Mouse (Mus musculus): ENCODE data around the gene Arhgap32. TPM values are rescaled to one million over a fixed set of nuclear protein-coding genes. Genes with fewer than 3 reads are reported as not detected.

Arhgap32 gene
- polyA plus RNA-seq, 1 experiment from 2014 or later, result 7.7 TPM

DNA sequence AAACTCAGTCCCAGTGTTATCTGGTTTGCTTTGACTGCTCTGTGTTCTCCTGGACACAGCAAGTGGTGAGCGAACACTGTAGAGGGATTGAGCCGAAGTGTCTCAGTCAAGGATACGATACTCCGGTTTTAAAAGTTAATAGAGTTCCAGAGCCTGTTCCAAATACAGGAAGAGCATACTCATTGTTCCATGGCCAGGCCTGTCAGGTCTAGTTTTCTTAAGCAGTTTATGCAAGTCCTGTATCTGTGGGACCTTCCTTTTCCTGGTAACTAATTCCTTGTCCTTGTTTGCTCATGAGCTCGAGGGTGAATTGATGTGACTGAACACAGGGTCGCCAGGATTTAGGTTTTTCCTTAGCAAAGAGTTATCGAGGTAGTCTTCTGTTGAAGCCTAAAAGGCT, 19.4 kb upstream of the Arhgap32 start:
- no peak for DNase-seq
- no peak for ATAC-seq (ENCODE audit: insufficient read depth)
- TF ChIP-seq CTCF (IDR thresholded peaks at IDR 0.05; ENCODE audit: low read depth), result no peak

DNA sequence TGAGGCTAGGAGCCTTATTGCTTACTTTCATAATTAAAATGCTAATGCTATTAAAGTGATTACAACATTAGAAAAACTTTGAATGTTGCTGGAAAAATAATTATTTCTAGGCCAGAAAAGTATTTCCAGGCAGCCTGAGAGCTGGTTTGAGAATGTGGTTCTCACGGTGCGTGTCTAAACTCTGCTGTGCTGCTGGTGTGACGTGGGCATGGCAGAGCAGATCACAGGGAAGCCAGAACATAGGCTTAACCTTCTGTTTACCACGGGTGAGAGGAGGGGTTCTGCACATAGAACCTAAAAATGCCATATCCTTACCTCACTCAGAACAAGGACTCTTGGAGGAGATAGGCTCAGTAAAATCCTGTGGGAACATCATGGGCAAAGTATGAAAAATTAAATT, 18.8 kb upstream of the Arhgap32 start:
- H3K36me3 ChIP-seq (ENCODE audit: insufficient read depth), result no peaks in the 10 kb centered on the region
- H3K27ac ChIP-seq (ENCODE audit: low read depth), result no peak overlapping the region
- no peak overlapping the region for H3K4me3 ChIP-seq (ENCODE audit: low read depth, low read length)
- ATAC-seq (ENCODE audit: insufficient read depth), result no peak
- H3K4me1 ChIP-seq (ENCODE audit: insufficient read depth), result peaks cover 11% of the 10 kb centered on the region
- H3K9me3 ChIP-seq (ENCODE audit: low read depth, low read length), result no peaks in the 10 kb centered on the region
- DNase-seq, result no peak
- no peak overlapping the region for H3K9ac ChIP-seq
- no peak for TF ChIP-seq CTCF (IDR thresholded peaks at IDR 0.05; ENCODE audit: low read depth)
- 59% methylated on average over 4 of the region's 4 CpGs for WGBS
- H3K4me2 ChIP-seq, result no peak overlapping the region
- no peaks in the 10 kb centered on the region for H3K27me3 ChIP-seq (ENCODE audit: insufficient read depth, low read length)

More for the DNA sequence above, 19.4 kb upstream of the Arhgap32 start:
- no peak overlapping the region for H3K4me3 ChIP-seq (ENCODE audit: low read depth, low read length)
- H3K4me1 ChIP-seq (ENCODE audit: insufficient read depth), result peaks cover 11% of the 10 kb centered on the region
- no peak overlapping the region; the same call in 1 of the 2 replicates for H3K27ac ChIP-seq (ENCODE audit: low read depth)
- 62% methylated on average over 7 of the region's 7 CpGs for WGBS
- no peaks in the 10 kb centered on the region for H3K9me3 ChIP-seq (ENCODE audit: low read depth, low read length)
- H3K9ac ChIP-seq, result no peak overlapping the region
- H3K36me3 ChIP-seq (ENCODE audit: insufficient read depth), result no peaks in the 10 kb centered on the region
- no peak overlapping the region for H3K4me2 ChIP-seq
- no peaks in the 10 kb centered on the region for H3K27me3 ChIP-seq (ENCODE audit: insufficient read depth, low read length)

DNA sequence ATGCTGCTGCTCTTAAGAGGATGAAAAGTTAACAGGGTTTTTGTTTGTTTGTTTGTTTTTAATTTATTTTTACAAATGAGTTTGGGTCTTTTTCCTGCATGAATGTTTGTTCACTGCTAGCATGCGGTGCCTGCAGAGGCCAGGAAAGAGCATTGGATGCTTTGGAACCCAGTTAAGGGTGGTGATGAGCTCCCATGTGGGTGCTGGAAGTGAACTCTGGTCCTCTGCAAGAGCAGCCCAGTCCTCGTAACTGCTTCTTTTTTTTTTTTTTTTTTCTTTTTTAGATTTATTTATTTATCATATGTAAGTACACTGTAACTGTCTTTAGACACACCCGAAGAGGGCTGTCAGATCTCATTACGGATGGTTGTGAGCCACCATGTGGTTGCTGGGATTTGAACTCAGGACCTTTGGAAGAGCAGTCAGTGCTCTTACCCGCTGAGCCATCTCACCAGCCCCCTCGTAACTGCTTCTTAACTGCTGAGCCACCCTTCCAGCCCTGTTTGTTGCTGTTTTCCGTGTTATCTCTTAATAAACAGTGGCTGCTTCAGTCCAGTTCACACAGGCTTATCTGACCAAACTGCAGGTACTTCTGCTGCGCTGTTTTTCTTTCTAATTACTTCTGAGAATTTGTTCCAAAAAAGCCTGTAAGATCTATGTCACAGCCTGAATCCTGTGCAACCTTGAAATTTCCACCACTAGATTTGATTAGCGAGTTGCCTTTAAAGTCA, 17.3 kb upstream of the Arhgap32 start:
- Histone ChIP-seq H3K4me2 (no peak overlapping the region), H3K9me3 (ENCODE audit: low read depth, low read length) (no peaks in the 10 kb centered on the region), H3K4me1 (ENCODE audit: insufficient read depth) (peaks cover 5% of the 10 kb centered on the region; the same call in 1 of the 2 replicates), H3K36me3 (ENCODE audit: insufficient read depth) (no peaks in the 10 kb centered on the region), H3K27me3 (ENCODE audit: insufficient read depth, low read length) (no peaks in the 10 kb centered on the region), H3K9ac (no peak overlapping the region), H3K27ac (ENCODE audit: low read depth) (no peak overlapping the region), H3K4me3 (ENCODE audit: low read depth, low read length) (no peak overlapping the region)
- no peak for TF ChIP-seq CTCF (IDR thresholded peaks at IDR 0.05; ENCODE audit: low read depth)
- no peak for DNase-seq
- WGBS, result 77% methylated on average over 9 of the region's 9 CpGs
- no peak for ATAC-seq (ENCODE audit: insufficient read depth)

DNA sequence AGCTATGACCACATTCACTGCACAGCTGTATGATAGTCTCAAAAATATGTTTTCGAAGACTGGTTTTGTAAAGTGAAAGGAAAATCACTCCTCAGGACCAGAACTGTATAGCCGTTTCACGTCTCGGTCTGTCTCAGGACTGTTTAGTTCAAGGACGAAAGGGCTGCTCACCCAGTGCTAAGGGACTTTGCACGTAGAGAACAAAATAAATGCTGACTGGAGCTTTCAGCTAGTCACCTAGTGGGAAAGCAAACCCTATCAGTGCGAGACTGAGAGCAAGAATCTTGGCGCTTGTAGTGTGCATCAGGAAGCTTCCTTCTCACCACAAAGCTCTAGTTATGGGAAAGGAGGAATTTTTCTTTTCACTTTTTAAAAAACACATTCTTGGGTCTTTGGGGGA, 15.4 kb upstream of the Arhgap32 start:
- DNase-seq, result no peak
- H3K27ac ChIP-seq (ENCODE audit: low read depth), result no peak overlapping the region
- 85% methylated on average over 8 of the region's 8 CpGs for WGBS
- no peaks in the 10 kb centered on the region for H3K9me3 ChIP-seq (ENCODE audit: low read depth, low read length)
- no peak overlapping the region for H3K9ac ChIP-seq
- no peak for ATAC-seq (ENCODE audit: insufficient read depth)
- no peak overlapping the region for H3K4me3 ChIP-seq (ENCODE audit: low read depth, low read length)
- no peaks in the 10 kb centered on the region for H3K27me3 ChIP-seq (ENCODE audit: insufficient read depth, low read length)
- TF ChIP-seq CTCF (IDR thresholded peaks at IDR 0.05; ENCODE audit: low read depth), result no peak
- H3K4me2 ChIP-seq, result no peak overlapping the region
- no peaks in the 10 kb centered on the region for H3K36me3 ChIP-seq (ENCODE audit: insufficient read depth)
- H3K4me1 ChIP-seq (ENCODE audit: insufficient read depth), result no peaks in the 10 kb centered on the region

DNA sequence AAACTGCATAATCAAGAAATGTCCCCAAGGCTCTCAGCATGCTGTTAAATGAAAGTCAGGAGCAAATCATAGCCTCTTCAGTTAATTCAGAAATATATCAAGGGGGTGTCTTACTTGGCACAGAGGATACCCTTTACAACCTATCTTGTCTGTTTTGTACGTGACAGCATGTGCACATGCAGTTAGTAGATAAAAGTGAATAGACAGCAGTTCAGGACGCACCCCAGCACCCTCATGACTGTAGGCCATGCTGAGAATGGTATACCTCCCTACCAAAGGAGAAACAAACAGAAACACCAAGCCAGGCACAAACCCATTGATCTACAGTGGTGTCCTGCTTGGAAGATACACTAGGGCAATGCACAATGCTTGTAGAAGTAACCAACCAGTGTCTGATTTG, 14.4 kb upstream of the Arhgap32 start:
- Histone ChIP-seq H3K4me3 (ENCODE audit: low read depth, low read length) (no peak overlapping the region), H3K9ac (no peak overlapping the region), H3K27me3 (ENCODE audit: insufficient read depth, low read length) (no peaks in the 10 kb centered on the region), H3K4me2 (no peak overlapping the region), H3K36me3 (ENCODE audit: insufficient read depth) (no peaks in the 10 kb centered on the region), H3K27ac (ENCODE audit: low read depth) (no peak overlapping the region), H3K9me3 (ENCODE audit: low read depth, low read length) (no peaks in the 10 kb centered on the region), H3K4me1 (ENCODE audit: insufficient read depth) (no peaks in the 10 kb centered on the region)
- ATAC-seq (ENCODE audit: insufficient read depth) (no peak), DNase-seq (no peak)
- no peak for TF ChIP-seq CTCF (IDR thresholded peaks at IDR 0.05; ENCODE audit: low read depth)
- WGBS, result 81% methylated on average over 2 of the region's 2 CpGs

DNA sequence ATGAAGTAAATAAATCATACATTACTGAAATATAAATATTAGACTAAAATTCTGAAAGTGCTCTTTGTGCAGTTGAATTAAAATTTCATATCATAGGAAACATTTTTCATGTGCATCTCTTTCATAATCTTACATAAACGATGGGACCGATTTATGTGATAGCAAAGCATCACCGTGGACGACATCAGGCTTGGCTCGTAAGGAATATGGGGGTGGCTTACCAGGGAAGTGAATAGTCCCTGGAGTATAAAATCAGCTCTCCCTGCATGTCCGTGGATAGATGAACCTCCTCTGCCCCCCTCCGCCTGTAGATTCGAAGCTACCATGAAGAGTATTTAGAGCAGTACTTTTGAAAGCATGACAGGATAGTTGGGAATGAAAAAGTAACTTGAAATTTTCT, 11.3 kb upstream of the Arhgap32 start:
- no peaks in the 10 kb centered on the region for H3K4me1 ChIP-seq (ENCODE audit: insufficient read depth)
- H3K27ac ChIP-seq (ENCODE audit: low read depth), result no peak overlapping the region
- no peak for TF ChIP-seq CTCF (IDR thresholded peaks at IDR 0.05; ENCODE audit: low read depth)
- no peak overlapping the region for H3K9ac ChIP-seq
- ATAC-seq (ENCODE audit: insufficient read depth) (no peak), DNase-seq (no peak)
- H3K36me3 ChIP-seq (ENCODE audit: insufficient read depth), result no peaks in the 10 kb centered on the region
- H3K9me3 ChIP-seq (ENCODE audit: low read depth, low read length), result no peaks in the 10 kb centered on the region
- H3K4me3 ChIP-seq (ENCODE audit: low read depth, low read length), result no peak overlapping the region
- WGBS, result 57% methylated on average over 8 of the region's 8 CpGs
- H3K4me2 ChIP-seq, result no peak overlapping the region
- no peaks in the 10 kb centered on the region for H3K27me3 ChIP-seq (ENCODE audit: insufficient read depth, low read length)

DNA sequence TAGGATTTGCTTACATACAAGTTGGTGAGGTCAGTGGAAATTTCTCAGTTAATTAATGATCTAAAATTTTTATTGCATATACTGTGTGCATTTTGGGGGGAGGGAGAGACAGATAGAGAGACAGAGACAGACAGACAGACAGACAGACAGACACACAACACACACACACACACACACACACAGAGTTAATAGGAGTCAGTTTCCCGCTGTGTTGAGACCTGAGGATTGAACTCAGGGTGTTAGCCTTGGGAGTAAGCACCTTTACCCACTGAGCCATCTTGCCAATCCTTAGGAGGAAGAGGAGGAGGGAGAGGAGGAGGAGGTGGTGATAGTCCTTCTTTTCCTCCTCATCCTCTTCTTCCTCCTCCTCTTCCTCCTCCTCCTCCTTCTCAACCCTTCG, 5.6 kb upstream of the Arhgap32 start:
- H3K36me3 ChIP-seq (ENCODE audit: insufficient read depth), result no peaks in the 10 kb centered on the region
- no peaks in the 10 kb centered on the region for H3K9me3 ChIP-seq (ENCODE audit: low read depth, low read length)
- H3K27ac ChIP-seq (ENCODE audit: low read depth), result no peak overlapping the region
- no peak for DNase-seq
- H3K27me3 ChIP-seq (ENCODE audit: insufficient read depth, low read length), result no peaks in the 10 kb centered on the region
- no peak overlapping the region for H3K4me3 ChIP-seq (ENCODE audit: low read depth, low read length)
- H3K4me2 ChIP-seq, result no peak overlapping the region
- 84% methylated on average over 2 of the region's 2 CpGs for WGBS
- no peak for ATAC-seq (ENCODE audit: insufficient read depth)
- H3K9ac ChIP-seq, result no peak overlapping the region
- no peak for TF ChIP-seq CTCF (IDR thresholded peaks at IDR 0.05; ENCODE audit: low read depth)
- H3K4me1 ChIP-seq (ENCODE audit: insufficient read depth), result no peaks in the 10 kb centered on the region
